Mouse (Mus musculus): ENCODE measurements around the gene Nog. TPM values are rescaled to one million over a fixed set of nuclear protein-coding genes. Genes with fewer than 3 reads are reported as not detected.

The Nog gene
- 0.66 and 1.1 TPM in 2 replicates for polyA plus RNA-seq (2012; rRNA removed)

DNA sequence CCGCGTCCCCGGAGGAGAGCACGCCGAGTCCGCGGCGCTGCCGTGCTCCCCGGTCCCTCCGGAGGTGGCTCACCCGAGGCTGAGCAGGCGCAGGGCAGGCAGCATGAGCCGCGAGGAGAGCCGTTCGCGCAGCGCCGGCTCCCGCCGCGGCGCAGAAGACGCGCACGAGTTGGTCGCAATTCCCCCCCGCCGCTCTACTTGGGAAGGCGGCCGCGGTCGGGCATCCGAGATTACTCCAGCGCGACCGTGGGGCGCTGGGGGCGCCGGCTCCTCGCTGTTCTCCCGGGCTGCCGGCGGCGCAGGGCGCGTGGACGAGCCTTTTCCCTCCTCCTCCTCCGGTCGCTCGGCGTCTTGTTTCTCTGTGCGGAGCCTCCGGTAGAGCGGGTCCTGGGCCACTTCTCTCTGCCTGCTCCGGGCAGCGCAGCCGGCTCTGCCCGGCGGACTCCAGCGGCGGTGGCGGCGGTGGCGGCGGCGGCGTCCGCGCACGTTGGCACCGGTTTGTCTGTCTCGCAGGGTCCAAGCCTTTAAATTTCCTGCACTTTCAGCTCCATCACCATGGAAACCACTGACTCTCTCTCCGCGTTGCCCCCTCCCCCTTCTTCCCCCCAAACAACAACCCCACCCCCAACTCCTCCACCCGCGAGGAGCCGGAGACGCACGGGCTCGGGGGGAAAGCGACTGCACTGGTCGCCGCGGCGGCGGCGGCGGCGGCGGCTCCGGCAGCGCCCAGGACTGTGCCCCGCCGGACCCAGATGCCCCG is at the start of gene Nog:
Gene Nog, minus strand, starts transcription at position 277 of the 760 bp plus-strand sequence.
- peak; percentile 41 for DNase-seq
- H3K27ac ChIP-seq (ENCODE audit: insufficient read depth, low read depth, low read length): no peak within 1 kb of the TSS
- H3K4me1 ChIP-seq (ENCODE audit: control insufficient read depth, insufficient read depth, low read length): 0 out of 2 replicates have a peak, but pooled peaks cover 2% of the 10 kb centered on the region
- H3K27me3 ChIP-seq (replicated peaks; ENCODE audit: control insufficient read depth, insufficient read depth, low read length): peaks cover 4% of the 10 kb centered on the region
- peak within 1 kb of the TSS; percentile 51 for H3K4me3 ChIP-seq (ENCODE audit: insufficient read depth, low read depth, low read length)
- no peaks in the 10 kb centered on the region for H3K36me3 ChIP-seq (ENCODE audit: control insufficient read depth, insufficient read depth, low read length)
- WGBS: under 1% methylated on average over 95 of the region's 97 CpGs
- no peak for TF ChIP-seq CTCF (conservative IDR thresholded peaks at IDR 0.05; ENCODE audit: insufficient read depth, insufficient read length, low read depth, low read length)
- TF ChIP-seq POLR2A (IDR thresholded peaks at IDR 0.05; ENCODE audit: low read depth, low read length): no peak

DNA sequence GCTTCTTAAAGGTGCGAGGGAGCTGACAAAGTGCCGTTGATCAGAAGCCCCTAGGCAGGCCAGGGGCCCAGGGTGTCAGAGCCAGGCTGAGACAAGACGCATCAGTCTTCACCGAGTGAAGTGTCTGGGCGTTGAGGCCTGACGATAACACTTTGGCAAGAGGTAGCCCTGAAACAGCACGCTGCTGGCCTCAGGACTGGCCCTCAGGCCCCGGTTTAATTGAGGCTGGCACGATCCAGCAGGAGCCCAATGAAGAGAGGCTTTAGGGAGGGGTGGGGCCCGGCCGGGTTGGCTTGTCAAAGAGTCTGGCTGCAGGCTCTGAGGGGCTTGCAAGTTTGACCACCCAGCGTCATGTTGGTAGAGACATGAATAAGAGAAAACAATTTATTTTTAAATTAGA is 38.1 kb upstream of the Nog start:
- Histone ChIP-seq H3K27me3 (replicated peaks; ENCODE audit: control insufficient read depth, insufficient read depth, low read length) (no peaks in the 10 kb centered on the region), H3K27ac (ENCODE audit: insufficient read depth, low read depth, low read length) (no peak overlapping the region), H3K36me3 (ENCODE audit: control insufficient read depth, insufficient read depth, low read length) (no peaks in the 10 kb centered on the region), H3K4me3 (ENCODE audit: insufficient read depth, low read depth, low read length) (no peak overlapping the region), H3K4me1 (ENCODE audit: control insufficient read depth, insufficient read depth, low read length) (no peaks in the 10 kb centered on the region)
- TF ChIP-seq POLR2A (IDR thresholded peaks at IDR 0.05; ENCODE audit: low read depth, low read length) (no peak), CTCF (conservative IDR thresholded peaks at IDR 0.05; ENCODE audit: insufficient read depth, insufficient read length, low read depth, low read length) (no peak)
- no peak for DNase-seq
- 41% methylated on average over 12 of the region's 12 CpGs for WGBS

DNA sequence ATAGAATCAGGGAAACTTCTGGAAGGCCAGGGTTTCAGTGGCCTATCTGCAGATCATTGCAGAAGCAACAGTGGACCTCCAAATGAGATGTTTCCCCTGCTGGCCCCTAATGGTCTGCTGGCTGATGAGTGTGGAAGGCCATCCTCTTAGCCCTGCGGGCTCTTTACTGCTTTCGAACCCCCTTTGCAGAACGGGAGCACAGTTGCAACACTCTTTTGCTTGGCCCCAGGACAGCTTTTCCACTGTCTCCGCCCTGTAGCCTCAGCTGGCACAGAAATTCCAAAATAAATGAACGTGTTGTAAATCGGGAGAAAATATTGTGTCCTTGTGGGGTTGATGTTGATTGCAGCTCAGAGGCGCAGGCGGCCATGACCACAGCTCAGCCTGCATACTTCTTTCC is 37.7 kb upstream of the Nog start:
- no peak overlapping the region for H3K4me3 ChIP-seq (ENCODE audit: insufficient read depth, low read depth, low read length)
- no peaks in the 10 kb centered on the region for H3K4me1 ChIP-seq (ENCODE audit: control insufficient read depth, insufficient read depth, low read length)
- WGBS: 74% methylated on average over 8 of the region's 8 CpGs
- H3K27ac ChIP-seq (ENCODE audit: insufficient read depth, low read depth, low read length): no peak overlapping the region
- H3K36me3 ChIP-seq (ENCODE audit: control insufficient read depth, insufficient read depth, low read length): no peaks in the 10 kb centered on the region
- no peaks in the 10 kb centered on the region for H3K27me3 ChIP-seq (replicated peaks; ENCODE audit: control insufficient read depth, insufficient read depth, low read length)
- TF ChIP-seq POLR2A (IDR thresholded peaks at IDR 0.05; ENCODE audit: low read depth, low read length) (no peak), CTCF (conservative IDR thresholded peaks at IDR 0.05; ENCODE audit: insufficient read depth, insufficient read length, low read depth, low read length) (no peak)
- DNase-seq: no peak

DNA sequence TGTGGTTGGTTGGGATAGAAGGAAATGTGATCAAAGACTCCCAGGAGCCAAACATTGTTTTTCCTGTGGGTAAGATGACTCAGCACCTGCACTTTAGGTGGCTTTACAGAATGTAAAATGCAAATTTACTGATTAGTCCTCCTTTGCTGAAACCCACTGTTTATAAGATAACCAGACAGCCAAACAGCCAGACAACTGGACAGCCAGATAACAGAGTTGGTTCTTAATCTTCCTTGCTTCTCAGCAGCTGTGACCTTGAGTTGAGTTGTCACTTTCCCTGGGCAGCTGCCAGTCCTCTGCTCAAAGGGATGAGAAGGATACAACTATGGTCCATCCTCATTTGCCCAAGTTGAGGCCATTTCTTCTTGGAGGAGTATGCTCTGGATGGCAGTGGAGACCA is 35.8 kb upstream of the Nog start:
- Histone ChIP-seq H3K27ac (ENCODE audit: insufficient read depth, low read depth, low read length) (no peak overlapping the region), H3K36me3 (ENCODE audit: control insufficient read depth, insufficient read depth, low read length) (no peaks in the 10 kb centered on the region), H3K4me3 (ENCODE audit: insufficient read depth, low read depth, low read length) (no peak overlapping the region), H3K27me3 (replicated peaks; ENCODE audit: control insufficient read depth, insufficient read depth, low read length) (no peaks in the 10 kb centered on the region), H3K4me1 (ENCODE audit: control insufficient read depth, insufficient read depth, low read length) (no peaks in the 10 kb centered on the region)
- TF ChIP-seq POLR2A (IDR thresholded peaks at IDR 0.05; ENCODE audit: low read depth, low read length) (no peak), CTCF (conservative IDR thresholded peaks at IDR 0.05; ENCODE audit: insufficient read depth, insufficient read length, low read depth, low read length) (no peak)
- DNase-seq: no peak

DNA sequence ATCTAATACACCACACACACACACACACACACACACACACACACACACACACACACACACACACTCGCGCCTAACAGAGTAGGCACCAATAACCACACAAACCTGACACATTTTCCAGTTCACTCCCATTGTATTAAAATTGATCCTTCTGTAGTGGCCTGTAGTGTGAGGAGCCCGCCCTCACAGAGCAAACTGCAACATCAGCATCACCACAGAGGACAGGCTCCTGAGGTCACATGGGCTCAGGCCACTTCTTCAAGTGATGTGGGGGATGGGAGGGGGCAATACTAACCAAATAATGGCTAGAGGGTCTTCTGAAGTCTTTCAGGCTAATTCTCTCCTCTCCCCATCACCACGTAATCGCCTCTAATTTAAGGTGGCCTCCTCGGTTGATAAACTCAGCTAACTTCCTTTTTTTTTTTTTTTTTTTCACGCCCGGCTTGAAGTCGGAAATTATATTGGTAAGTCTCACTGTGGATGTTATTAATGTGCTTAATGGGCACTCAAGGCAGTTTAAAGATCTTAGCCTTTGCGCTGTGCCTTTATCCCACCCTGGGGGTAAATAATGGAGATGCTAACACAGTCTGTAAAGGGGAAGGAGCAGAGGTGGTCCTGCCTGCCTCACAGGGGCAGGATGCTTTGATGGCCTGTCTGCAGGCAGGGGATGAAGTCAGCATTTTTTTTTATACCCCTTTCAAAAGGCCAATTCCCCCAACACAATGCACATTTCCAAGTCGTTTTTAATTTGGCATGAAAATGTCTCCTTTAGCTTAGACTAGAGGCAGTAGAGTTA is 25.2 kb upstream of the Nog start:
- H3K27me3 ChIP-seq (replicated peaks; ENCODE audit: control insufficient read depth, insufficient read depth, low read length): no peaks in the 10 kb centered on the region
- H3K4me1 ChIP-seq (ENCODE audit: control insufficient read depth, insufficient read depth, low read length): no peaks in the 10 kb centered on the region
- no peak for TF ChIP-seq CTCF (conservative IDR thresholded peaks at IDR 0.05; ENCODE audit: insufficient read depth, insufficient read length, low read depth, low read length)
- no peaks in the 10 kb centered on the region for H3K36me3 ChIP-seq (ENCODE audit: control insufficient read depth, insufficient read depth, low read length)
- 33% methylated on average over 11 of the region's 11 CpGs for WGBS
- no peak overlapping the region for H3K27ac ChIP-seq (ENCODE audit: insufficient read depth, low read depth, low read length)
- no peak overlapping the region for H3K4me3 ChIP-seq (ENCODE audit: insufficient read depth, low read depth, low read length)
- no peak for DNase-seq

DNA sequence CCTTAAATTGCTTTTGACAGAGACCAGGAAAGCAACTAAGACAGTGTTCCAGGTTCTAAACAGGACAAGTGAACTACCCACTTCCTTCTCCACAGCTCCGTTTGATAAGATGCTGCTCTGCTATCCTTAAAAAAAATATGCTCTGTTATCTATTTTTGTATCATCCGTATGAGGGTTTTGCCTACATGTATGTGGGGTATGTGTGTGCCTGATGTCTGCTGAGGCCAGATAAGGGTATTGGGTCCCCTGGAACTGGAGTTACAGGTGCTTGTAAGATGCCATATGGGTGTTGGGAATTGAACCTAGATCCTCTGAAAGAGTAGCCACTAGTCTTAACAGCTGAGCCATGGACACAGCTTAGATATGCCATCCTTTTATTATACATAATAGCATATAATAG is 19.6 kb upstream of the Nog start:
- no peak for DNase-seq
- WGBS: 89% methylated on average over 2 of the region's 2 CpGs
- TF ChIP-seq CTCF (conservative IDR thresholded peaks at IDR 0.05; ENCODE audit: insufficient read depth, insufficient read length, low read depth, low read length) (no peak), POLR2A (IDR thresholded peaks at IDR 0.05; ENCODE audit: low read depth, low read length) (no peak)
- Histone ChIP-seq H3K4me1 (ENCODE audit: control insufficient read depth, insufficient read depth, low read length) (no peaks in the 10 kb centered on the region), H3K36me3 (ENCODE audit: control insufficient read depth, insufficient read depth, low read length) (no peaks in the 10 kb centered on the region), H3K27me3 (replicated peaks; ENCODE audit: control insufficient read depth, insufficient read depth, low read length) (no peaks in the 10 kb centered on the region; the same call in 1 of the 2 replicates), H3K27ac (ENCODE audit: insufficient read depth, low read depth, low read length) (no peak overlapping the region), H3K4me3 (ENCODE audit: insufficient read depth, low read depth, low read length) (no peak overlapping the region)

DNA sequence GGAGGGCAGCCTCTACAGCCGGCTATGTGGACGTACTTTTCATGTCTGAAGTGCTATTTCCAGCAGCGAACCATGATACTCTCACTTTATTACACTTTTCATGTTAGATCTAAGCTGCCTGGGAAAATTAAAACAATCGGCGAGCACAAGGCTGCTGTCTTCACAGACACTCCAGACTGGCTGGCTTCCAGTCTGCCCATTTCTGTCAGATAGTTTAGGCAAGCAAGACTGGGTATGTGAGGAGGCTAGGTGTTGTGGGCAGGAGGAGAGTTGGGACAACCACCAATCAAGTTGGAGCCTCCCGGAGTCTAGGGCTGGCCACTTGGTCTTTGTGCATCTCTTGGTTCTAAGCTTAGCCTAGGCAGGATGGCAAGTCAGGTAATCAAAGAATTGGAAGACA is 17.5 kb upstream of the Nog start:
- 58% methylated on average over 6 of the region's 6 CpGs for WGBS
- H3K27me3 ChIP-seq (replicated peaks; ENCODE audit: control insufficient read depth, insufficient read depth, low read length): no peaks in the 10 kb centered on the region; the same call in 1 of the 2 replicates
- H3K27ac ChIP-seq (ENCODE audit: insufficient read depth, low read depth, low read length): no peak overlapping the region
- no peaks in the 10 kb centered on the region for H3K36me3 ChIP-seq (ENCODE audit: control insufficient read depth, insufficient read depth, low read length)
- DNase-seq: no peak
- no peaks in the 10 kb centered on the region for H3K4me1 ChIP-seq (ENCODE audit: control insufficient read depth, insufficient read depth, low read length)
- no peak overlapping the region for H3K4me3 ChIP-seq (ENCODE audit: insufficient read depth, low read depth, low read length)
- no peak for TF ChIP-seq CTCF (conservative IDR thresholded peaks at IDR 0.05; ENCODE audit: insufficient read depth, insufficient read length, low read depth, low read length)
- no peak for TF ChIP-seq POLR2A (IDR thresholded peaks at IDR 0.05; ENCODE audit: low read depth, low read length)

All from kidney, adult 2 months (tissue).